Mouse (Mus musculus): Measurements from ENCODE around the gene Bak1. TPM values are rescaled to one million over a fixed set of nuclear protein-coding genes. Genes with fewer than 3 reads are reported as not detected.

Bak1 gene
- polyA plus RNA-seq, 1 experiment from 2014 or later = 10.1 TPM

GRCm38 (mm10) chr17:27072363-27072762, 43.6 kb upstream of the Bak1 start:
- H3K4me1 ChIP-seq (replicated peaks; ENCODE audit: control insufficient read depth, insufficient read depth, low read length) = peaks cover 19% of the 10 kb centered on the region; the same call in 1 of the 2 replicates
- WGBS = 94% methylated on average over 8 of the region's 8 CpGs

GRCm38 (mm10) chr17:27071630-27072029, 42.8 kb upstream of the Bak1 start:
- no peak for DNase-seq (ENCODE audit: low spot score)
- WGBS = 55% methylated on average over 6 of the region's 6 CpGs
- ATAC-seq (replicated peaks; ENCODE audit: low FRiP score, low TSS enrichment, low read depth) = no peak

More at GRCm38 (mm10) chr17:27072363-27072762, 43.6 kb upstream of the Bak1 start:
- DNase-seq (ENCODE audit: low spot score) (no peak), ATAC-seq (replicated peaks; ENCODE audit: low FRiP score, low TSS enrichment, low read depth) (no peak)
- Histone ChIP-seq H3K36me3 (ENCODE audit: control insufficient read depth, insufficient read depth, low read length) (peaks cover 3% of the 10 kb centered on the region; the same call in 1 of the 2 replicates), H3K9me3 (ENCODE audit: control insufficient read depth, low read length) (peaks cover 2% of the 10 kb centered on the region; the same call in 1 of the 2 replicates), H3K27me3 (replicated peaks; ENCODE audit: control insufficient read depth, insufficient read depth, low read length) (no peaks in the 10 kb centered on the region), H3K27ac (ENCODE audit: low read depth) (no peak overlapping the region), H3K4me3 (ENCODE audit: low read depth, low read length) (no peak overlapping the region), H3K9ac (ENCODE audit: low read length) (no peak overlapping the region), H3K4me2 (ENCODE audit: low read length) (no peak overlapping the region)

DNA sequence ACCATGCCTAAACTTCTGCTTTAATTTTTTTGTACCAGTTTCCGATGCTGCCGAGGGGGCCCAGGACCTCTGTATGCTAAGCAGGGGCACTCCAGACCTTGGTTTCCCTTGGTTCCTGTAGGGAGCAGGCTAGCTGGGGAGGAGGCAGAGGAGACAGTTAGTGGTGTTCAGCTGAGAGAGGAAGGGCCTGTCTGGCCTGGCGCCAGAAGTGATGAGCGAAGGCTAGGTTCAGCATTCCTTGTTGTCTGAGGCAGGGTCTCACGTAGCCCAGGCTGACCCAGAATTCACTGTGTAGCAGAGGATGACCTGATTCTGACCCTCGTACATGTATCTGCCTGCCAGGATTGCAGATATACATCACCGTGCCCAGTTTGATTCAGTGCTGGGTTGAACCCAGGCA, 42.1 kb upstream of the Bak1 start:
- no peak for DNase-seq (ENCODE audit: low spot score)
- WGBS = 90% methylated on average over 7 of the region's 7 CpGs
- Histone ChIP-seq H3K27ac (ENCODE audit: low read depth) (no peak overlapping the region), H3K27me3 (replicated peaks; ENCODE audit: control insufficient read depth, insufficient read depth, low read length) (no peaks in the 10 kb centered on the region), H3K4me2 (ENCODE audit: low read length) (no peak overlapping the region), H3K36me3 (ENCODE audit: control insufficient read depth, insufficient read depth, low read length) (no peaks in the 10 kb centered on the region), H3K9me3 (ENCODE audit: control insufficient read depth, low read length) (no peaks in the 10 kb centered on the region), H3K4me3 (ENCODE audit: low read depth, low read length) (no peak overlapping the region), H3K4me1 (replicated peaks; ENCODE audit: control insufficient read depth, insufficient read depth, low read length) (peaks cover 19% of the 10 kb centered on the region; the same call in 1 of the 2 replicates), H3K9ac (ENCODE audit: low read length) (no peak overlapping the region)
- ATAC-seq (replicated peaks; ENCODE audit: low FRiP score, low TSS enrichment, low read depth) = no peak

More at GRCm38 (mm10) chr17:27071630-27072029, 42.8 kb upstream of the Bak1 start:
- no peaks in the 10 kb centered on the region for H3K36me3 ChIP-seq (ENCODE audit: control insufficient read depth, insufficient read depth, low read length)
- no peak overlapping the region for H3K4me2 ChIP-seq (ENCODE audit: low read length)
- no peak overlapping the region for H3K27ac ChIP-seq (ENCODE audit: low read depth)
- H3K9me3 ChIP-seq (ENCODE audit: control insufficient read depth, low read length) = no peaks in the 10 kb centered on the region
- no peak overlapping the region for H3K9ac ChIP-seq (ENCODE audit: low read length)
- H3K4me1 ChIP-seq (replicated peaks; ENCODE audit: control insufficient read depth, insufficient read depth, low read length) = peaks cover 19% of the 10 kb centered on the region; the same call in 1 of the 2 replicates
- H3K4me3 ChIP-seq (ENCODE audit: low read depth, low read length) = no peak overlapping the region
- H3K27me3 ChIP-seq (replicated peaks; ENCODE audit: control insufficient read depth, insufficient read depth, low read length) = no peaks in the 10 kb centered on the region

DNA sequence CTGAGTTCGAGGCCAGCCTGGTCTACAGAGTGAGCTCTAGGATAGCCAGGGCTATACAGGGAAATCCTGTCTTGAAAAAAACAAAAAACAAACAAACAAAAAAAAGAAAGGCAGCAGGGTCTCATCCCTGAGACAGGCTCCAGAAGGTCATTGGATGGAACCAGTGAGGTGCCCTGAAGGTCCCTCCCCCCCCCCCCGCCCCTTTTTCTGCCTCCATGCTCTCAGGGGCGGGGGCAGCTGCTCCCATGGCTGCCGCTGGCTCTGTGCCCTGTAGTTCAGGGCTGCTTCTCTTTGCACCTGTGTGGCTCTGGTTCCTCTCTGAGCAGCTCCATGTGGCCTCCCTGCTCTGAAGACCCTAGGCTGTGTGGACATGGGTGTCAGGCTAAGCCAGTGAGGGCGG, 40.3 kb upstream of the Bak1 start:
- H3K4me3 ChIP-seq (ENCODE audit: low read depth, low read length) = no peak overlapping the region
- H3K9ac ChIP-seq (ENCODE audit: low read length) = no peak overlapping the region
- H3K27me3 ChIP-seq (replicated peaks; ENCODE audit: control insufficient read depth, insufficient read depth, low read length) = no peaks in the 10 kb centered on the region
- ATAC-seq (replicated peaks; ENCODE audit: low FRiP score, low TSS enrichment, low read depth) (no peak), DNase-seq (ENCODE audit: low spot score) (no peak)
- peaks cover 17% of the 10 kb centered on the region for H3K4me1 ChIP-seq (replicated peaks; ENCODE audit: control insufficient read depth, insufficient read depth, low read length)
- H3K4me2 ChIP-seq (ENCODE audit: low read length) = no peak overlapping the region
- H3K9me3 ChIP-seq (ENCODE audit: control insufficient read depth, low read length) = no peaks in the 10 kb centered on the region
- no peak overlapping the region for H3K27ac ChIP-seq (ENCODE audit: low read depth)
- H3K36me3 ChIP-seq (ENCODE audit: control insufficient read depth, insufficient read depth, low read length) = no peaks in the 10 kb centered on the region
- 81% methylated on average over 5 of the region's 5 CpGs for WGBS

GRCm38 (mm10) chr17:27066065-27066464, 37.3 kb upstream of the Bak1 start:
- 62% methylated on average over 7 of the region's 7 CpGs for WGBS
- Histone ChIP-seq H3K4me1 (replicated peaks; ENCODE audit: control insufficient read depth, insufficient read depth, low read length) (peaks cover 21% of the 10 kb centered on the region), H3K9ac (ENCODE audit: low read length) (no peak overlapping the region), H3K36me3 (ENCODE audit: control insufficient read depth, insufficient read depth, low read length) (no peaks in the 10 kb centered on the region), H3K4me2 (ENCODE audit: low read length) (no peak overlapping the region), H3K27me3 (replicated peaks; ENCODE audit: control insufficient read depth, insufficient read depth, low read length) (no peaks in the 10 kb centered on the region), H3K4me3 (ENCODE audit: low read depth, low read length) (no peak overlapping the region), H3K9me3 (ENCODE audit: control insufficient read depth, low read length) (no peaks in the 10 kb centered on the region), H3K27ac (ENCODE audit: low read depth) (no peak overlapping the region)
- ATAC-seq (replicated peaks; ENCODE audit: low FRiP score, low TSS enrichment, low read depth) = peak; percentile 30; the same call in 1 of the 2 replicates
- no peak for DNase-seq (ENCODE audit: low spot score)

GRCm38 (mm10) chr17:27064195-27064594, 35.4 kb upstream of the Bak1 start:
- no peak overlapping the region for H3K4me3 ChIP-seq (ENCODE audit: low read depth, low read length)
- no peaks in the 10 kb centered on the region for H3K27me3 ChIP-seq (replicated peaks; ENCODE audit: control insufficient read depth, insufficient read depth, low read length)
- peak; percentile 19 for ATAC-seq (replicated peaks; ENCODE audit: low FRiP score, low TSS enrichment, low read depth)
- H3K9me3 ChIP-seq (ENCODE audit: control insufficient read depth, low read length) = no peaks in the 10 kb centered on the region
- no peak overlapping the region for H3K9ac ChIP-seq (ENCODE audit: low read length)
- no peaks in the 10 kb centered on the region for H3K36me3 ChIP-seq (ENCODE audit: control insufficient read depth, insufficient read depth, low read length)
- H3K27ac ChIP-seq (ENCODE audit: low read depth) = peak overlapping the region; percentile 60
- no peak overlapping the region for H3K4me2 ChIP-seq (ENCODE audit: low read length)
- DNase-seq (ENCODE audit: low spot score) = no peak
- 51% methylated on average over 2 of the region's 2 CpGs for WGBS
- H3K4me1 ChIP-seq (replicated peaks; ENCODE audit: control insufficient read depth, insufficient read depth, low read length) = peaks cover 12% of the 10 kb centered on the region

DNA sequence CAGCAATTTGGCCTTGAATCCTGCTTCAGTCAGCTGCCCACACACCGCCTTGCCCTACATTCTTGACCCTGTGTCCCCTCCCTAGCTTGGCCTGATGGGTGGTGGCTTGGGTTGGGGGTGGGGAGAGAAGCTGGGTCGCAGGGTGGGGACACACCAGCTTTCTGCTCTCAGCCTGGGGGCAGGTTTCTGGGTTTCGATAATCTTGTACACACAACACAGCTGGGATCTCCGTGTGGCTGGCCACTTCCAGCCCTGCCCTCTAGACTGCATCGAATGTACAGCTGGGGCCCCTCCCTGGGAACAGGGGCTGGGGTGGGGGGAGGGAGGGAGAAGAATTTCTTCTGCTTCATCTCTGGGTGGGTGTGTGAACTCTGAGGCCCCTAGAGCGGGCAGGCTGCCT, 34.9 kb upstream of the Bak1 start:
- Histone ChIP-seq H3K36me3 (ENCODE audit: control insufficient read depth, insufficient read depth, low read length) (no peaks in the 10 kb centered on the region), H3K27ac (ENCODE audit: low read depth) (peak overlapping the region; percentile 60), H3K4me1 (replicated peaks; ENCODE audit: control insufficient read depth, insufficient read depth, low read length) (peaks cover 16% of the 10 kb centered on the region), H3K4me2 (ENCODE audit: low read length) (no peak overlapping the region), H3K27me3 (replicated peaks; ENCODE audit: control insufficient read depth, insufficient read depth, low read length) (no peaks in the 10 kb centered on the region), H3K9ac (ENCODE audit: low read length) (no peak overlapping the region), H3K9me3 (ENCODE audit: control insufficient read depth, low read length) (no peaks in the 10 kb centered on the region), H3K4me3 (ENCODE audit: low read depth, low read length) (no peak overlapping the region)
- no peak for DNase-seq (ENCODE audit: low spot score)
- 18% methylated on average over 6 of the region's 6 CpGs for WGBS
- peak; percentile 73 for ATAC-seq (replicated peaks; ENCODE audit: low FRiP score, low TSS enrichment, low read depth)

- peaks cover 6% of the 10 kb centered on the region; the same call in 1 of the 2 replicates for H3K27me3 ChIP-seq (replicated peaks; ENCODE audit: control insufficient read depth, insufficient read depth, low read length)
- H3K4me3 ChIP-seq (ENCODE audit: low read depth, low read length) = no peak overlapping the region
- no peak for ATAC-seq (replicated peaks; ENCODE audit: low FRiP score, low TSS enrichment, low read depth)
- H3K4me2 ChIP-seq (ENCODE audit: low read length) = no peak overlapping the region
- H3K36me3 ChIP-seq (ENCODE audit: control insufficient read depth, insufficient read depth, low read length) = no peaks in the 10 kb centered on the region
- H3K4me1 ChIP-seq (replicated peaks; ENCODE audit: control insufficient read depth, insufficient read depth, low read length) = peaks cover 17% of the 10 kb centered on the region
- no peak overlapping the region for H3K27ac ChIP-seq (ENCODE audit: low read depth)
- no peak for DNase-seq (ENCODE audit: low spot score)
- H3K9ac ChIP-seq (ENCODE audit: low read length) = no peak overlapping the region
- WGBS = 92% methylated on average over 7 of the region's 7 CpGs
- H3K9me3 ChIP-seq (ENCODE audit: control insufficient read depth, low read length) = no peaks in the 10 kb centered on the region
Measured at GRCm38 (mm10) chr17:27062684-27063083, 33.9 kb upstream of the Bak1 start.

DNA sequence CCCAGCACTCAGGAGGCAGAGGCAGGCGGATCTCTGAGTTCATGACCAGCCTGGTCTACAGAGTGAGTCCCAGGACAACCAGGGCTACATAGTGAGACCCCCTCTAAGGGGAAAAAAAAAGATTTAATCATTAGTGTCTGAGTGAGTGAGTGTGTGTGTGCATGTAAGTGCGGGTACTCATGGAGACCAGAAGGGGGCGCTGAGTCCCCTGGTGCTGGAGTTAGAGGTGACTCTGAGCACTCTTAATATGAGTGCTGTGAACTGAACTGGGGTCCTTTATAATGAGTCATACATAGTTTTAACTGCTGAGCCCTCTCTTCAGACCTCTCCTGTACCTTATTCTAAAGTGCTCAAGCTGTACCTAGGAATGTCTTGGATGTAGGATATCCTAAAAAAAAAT, 32.9 kb upstream of the Bak1 start:
- Histone ChIP-seq H3K4me3 (ENCODE audit: low read depth, low read length) (no peak overlapping the region), H3K4me1 (replicated peaks; ENCODE audit: control insufficient read depth, insufficient read depth, low read length) (peaks cover 17% of the 10 kb centered on the region), H3K9ac (ENCODE audit: low read length) (no peak overlapping the region), H3K27me3 (replicated peaks; ENCODE audit: control insufficient read depth, insufficient read depth, low read length) (peaks cover 8% of the 10 kb centered on the region; the same call in 1 of the 2 replicates), H3K36me3 (ENCODE audit: control insufficient read depth, insufficient read depth, low read length) (no peaks in the 10 kb centered on the region), H3K27ac (ENCODE audit: low read depth) (no peak overlapping the region), H3K9me3 (ENCODE audit: control insufficient read depth, low read length) (no peaks in the 10 kb centered on the region), H3K4me2 (ENCODE audit: low read length) (no peak overlapping the region)
- DNase-seq (ENCODE audit: low spot score) (no peak), ATAC-seq (replicated peaks; ENCODE audit: low FRiP score, low TSS enrichment, low read depth) (no peak)
- 92% methylated on average over 3 of the region's 3 CpGs for WGBS
